Mouse (Mus musculus) spleen, embryonic (tissue): Measurements from ENCODE around the gene Ceacam19.

Experiments
- CTCF ChIA-PET: fragments of 350-600 bp; sonication (Branson Sonifier 250); formaldehyde crosslinking; loops from one replicate; lab custom pipeline; 2022; lab: Charles Lee

The Ceacam19 gene

GRCm38 (mm10) chr7:19889881-19890280 is 2.1 kb upstream of the Ceacam19 start:
- CTCF ChIA-PET: interaction anchor here (0.6 to 1.4 kb wide), 3 partner anchors 9 to 42 kb away, joined by 3 to 7 read pairs (median 3); no protein-coding TSS in a partner anchor

DNA sequence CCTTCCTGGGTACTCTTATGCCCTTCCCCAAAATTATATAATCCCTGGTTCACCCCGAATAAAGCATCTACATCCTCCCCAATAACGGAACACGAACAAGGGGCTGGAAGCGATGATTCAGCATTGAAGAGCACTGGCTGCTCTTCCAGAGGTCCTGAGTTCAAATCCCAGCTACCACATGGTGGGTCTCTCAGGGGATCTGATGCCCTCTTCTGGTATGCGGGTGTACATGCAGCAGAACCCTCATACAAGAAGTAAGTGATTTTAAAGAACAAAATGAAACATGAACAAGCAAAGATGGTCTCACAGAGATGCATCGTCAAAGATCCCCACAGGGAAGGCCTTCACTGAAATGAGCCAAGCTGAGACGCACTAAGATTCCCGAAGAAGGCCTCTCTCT is 7.0 kb downstream of the Ceacam19 start:
- CTCF ChIA-PET: interaction anchor here (0.7 to 1.3 kb wide), 2 partner anchors 9 to 476 kb away, joined by 3 read pairs; no protein-coding TSS in a partner anchor

DNA sequence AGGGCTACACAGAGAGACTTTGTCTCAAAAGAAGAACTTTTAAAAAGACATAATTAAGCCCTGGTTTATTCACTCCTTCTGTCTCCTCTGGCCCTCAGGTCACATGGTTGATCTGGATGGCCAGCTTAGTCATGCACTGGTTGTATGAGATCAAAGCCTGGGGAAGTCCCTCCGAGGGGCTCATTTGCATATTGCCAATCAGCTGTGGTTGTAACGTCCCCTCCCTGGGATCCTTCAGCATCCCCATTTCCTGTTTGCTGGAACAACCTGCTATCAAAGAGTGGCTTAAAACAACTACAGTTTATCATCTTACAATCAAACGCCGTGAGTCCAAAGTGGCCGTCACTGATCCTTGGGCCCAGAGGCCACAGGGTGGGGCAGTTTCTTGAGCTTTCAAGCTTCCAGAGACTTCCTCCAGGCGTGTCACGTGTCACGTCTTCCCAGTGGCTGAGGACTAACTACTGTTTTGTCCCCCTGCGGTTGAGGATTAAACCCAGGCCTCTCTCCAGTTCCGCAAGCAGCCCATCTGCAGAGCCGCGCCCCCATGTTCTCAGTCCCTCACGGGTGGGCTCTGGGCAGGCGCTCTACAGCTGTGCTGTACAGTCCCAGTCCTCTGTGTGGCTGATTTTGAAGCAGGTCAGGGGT is 10.9 kb downstream of the Ceacam19 start:
- CTCF ChIA-PET: interaction anchor here (0.5 to 1.6 kb wide), 3 partner anchors 9 to 36 kb away, joined by 3 to 12 read pairs (median 3); no protein-coding TSS in a partner anchor

- CTCF ChIA-PET: interaction anchor here (0.5 to 1.6 kb wide), 6 partner anchors 9 to 902 kb away, joined by 3 to 12 read pairs (median 3); no protein-coding TSS in a partner anchor
Measured at GRCm38 (mm10) chr7:19875948-19876682, 11.7 kb downstream of the Ceacam19 start.

DNA sequence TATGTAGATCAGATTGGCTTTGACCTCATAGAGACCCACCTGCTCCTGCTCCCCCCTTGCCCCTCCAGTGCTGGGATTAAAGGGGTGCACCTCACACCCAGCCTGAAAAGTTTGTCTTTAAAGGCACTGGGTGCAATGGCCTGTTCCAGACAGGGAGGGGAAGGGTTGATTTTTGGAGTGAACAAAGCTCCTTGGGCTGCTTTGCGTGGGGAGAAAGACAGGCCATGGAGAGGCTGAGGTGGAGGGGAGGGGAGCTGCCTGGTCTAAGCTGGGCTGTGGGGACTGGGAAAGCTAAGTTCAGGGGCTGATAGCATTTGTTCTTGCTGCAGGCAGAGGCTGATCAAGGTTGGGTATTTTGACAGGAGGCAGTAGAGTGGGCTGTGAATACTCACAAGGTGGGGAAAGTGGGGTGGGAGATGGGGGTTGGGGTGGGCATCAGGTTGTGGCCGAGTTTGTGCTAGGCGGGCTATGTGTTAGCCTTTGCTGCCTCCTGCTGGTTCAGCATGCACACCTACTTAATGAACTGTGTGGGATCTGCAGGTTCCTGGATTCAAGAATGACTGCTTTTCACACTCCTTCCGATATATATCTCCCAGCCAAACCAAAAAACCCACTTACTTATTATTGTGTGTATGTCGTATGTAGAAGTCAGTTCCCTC is 15.7 kb downstream of the Ceacam19 start:
- CTCF ChIA-PET: interaction anchor here (0.7 to 1.6 kb wide), 5 partner anchors 60 to 361 kb away, joined by 3 to 12 read pairs (median 4); partner anchors contain the start of gene Cblc

DNA sequence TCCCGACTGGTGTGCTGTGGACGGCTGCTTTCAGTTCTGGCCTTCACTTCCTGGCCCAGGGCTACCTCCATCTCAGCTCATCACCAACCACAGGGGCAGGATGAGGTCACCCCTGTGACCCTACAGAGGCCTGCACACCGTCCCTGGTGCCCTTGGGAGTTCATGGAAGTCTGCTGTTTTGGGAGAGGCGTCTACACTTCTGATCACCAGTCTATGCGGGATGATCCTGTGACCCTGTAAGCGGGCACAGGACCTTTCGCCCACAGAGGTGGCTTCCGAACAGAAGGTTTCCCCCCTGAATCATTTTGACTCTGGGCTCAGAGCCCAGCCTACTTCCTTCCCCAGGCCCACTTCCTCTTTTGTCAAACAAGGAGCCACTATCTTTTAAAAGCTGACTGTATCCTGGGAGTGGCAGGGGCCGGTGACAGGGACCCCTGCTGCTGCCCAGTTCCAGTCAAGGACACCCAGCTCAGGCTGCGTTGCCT is 16.6 kb downstream of the Ceacam19 start:
- CTCF ChIA-PET: interaction anchor here (0.9 kb wide), 1 partner anchor 73 kb away, joined by 3 read pairs; no protein-coding TSS in a partner anchor

DNA sequence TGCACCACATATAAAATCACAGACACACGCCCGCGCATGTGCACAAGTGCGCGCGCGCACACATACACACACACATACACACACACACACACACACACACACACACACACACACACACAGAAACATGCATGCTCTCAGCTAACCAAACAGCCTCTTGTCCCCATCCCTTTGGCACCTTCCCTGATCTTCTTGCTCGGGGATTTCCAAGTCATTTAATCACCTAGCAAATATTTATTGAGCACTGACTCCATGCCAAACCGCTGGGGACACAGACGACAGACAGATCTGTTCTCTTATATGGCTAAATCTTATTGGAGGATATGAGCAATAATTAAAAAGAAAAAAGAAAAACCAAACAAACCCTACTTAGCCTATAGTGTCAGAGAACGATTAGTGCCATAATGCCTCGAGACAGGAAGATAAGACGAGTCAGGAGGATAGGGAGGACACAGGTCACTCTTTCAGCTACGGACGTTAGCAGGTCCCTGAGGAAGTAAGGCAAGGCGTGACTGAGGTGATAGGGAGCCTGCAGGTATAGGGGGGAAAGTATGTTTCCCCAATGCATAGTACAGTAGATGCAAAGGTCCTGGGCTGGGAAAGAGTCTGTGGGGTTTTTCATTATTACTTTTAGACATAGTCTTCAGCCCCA is 19.9 kb downstream of the Ceacam19 start:
- CTCF ChIA-PET: interaction anchor here (1.2 kb wide), 1 partner anchor 8 kb away, joined by 3 read pairs; no protein-coding TSS in a partner anchor

DNA sequence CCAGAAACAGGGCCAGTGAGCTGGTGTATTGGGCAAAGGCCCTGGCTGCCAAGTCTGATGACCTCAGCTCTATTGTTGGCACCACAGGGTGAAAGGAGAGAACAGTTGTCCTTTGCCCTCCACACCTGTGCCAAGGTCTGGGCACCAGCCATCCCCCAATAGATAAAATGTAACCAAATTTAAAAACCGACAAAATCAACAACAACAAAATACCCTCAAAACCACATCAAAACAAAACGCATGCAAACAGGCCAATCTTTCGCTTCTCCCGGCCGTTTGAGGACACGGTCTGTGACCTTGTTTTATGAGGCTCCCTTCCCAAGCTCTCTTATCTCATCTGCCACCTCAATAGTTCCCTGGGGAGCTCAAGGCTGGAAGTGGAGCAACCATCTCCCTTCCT is 21.3 kb downstream of the Ceacam19 start:
- CTCF ChIA-PET: no interaction called here

DNA sequence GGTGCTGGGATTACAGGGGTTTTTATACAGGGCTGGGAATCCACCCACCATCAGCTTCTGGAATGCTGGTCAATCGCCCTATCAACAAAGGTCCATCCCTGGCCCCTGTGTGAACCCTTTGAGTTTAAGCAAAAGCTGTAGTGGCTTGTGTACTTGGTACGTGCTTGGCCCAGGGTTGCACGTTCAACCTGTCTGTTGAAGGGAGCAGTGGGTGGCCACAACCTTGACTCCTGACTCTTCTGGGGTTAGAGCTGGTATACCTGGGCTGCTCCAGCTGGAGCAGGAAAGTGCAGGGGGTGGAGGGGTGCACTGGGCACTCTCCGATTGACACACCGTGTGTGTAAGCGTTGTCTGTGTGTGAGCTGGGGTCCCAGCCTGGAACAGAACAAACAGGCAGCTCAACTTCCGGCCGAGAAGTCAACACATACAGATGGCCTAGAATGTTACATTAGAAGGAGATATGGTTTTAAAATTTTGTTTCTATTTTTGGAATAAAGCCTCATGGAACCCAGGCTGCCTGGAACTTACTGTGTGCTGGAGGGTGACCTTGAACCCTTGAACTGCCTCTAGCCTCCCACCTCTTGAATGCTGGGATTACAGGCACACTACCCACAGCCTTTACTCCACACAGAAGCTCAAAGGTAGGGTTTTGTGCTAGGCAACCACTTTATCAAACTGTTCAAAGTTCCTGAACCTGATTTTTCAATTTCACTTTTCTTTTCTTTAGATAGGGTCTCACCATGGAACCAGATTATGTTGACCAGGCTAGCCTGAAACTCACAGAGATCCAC is 22.3 kb downstream of the Ceacam19 start:
- CTCF ChIA-PET: interaction anchor here (0.6 kb wide), 1 partner anchor 704 kb away, joined by 3 read pairs; no protein-coding TSS in a partner anchor

DNA sequence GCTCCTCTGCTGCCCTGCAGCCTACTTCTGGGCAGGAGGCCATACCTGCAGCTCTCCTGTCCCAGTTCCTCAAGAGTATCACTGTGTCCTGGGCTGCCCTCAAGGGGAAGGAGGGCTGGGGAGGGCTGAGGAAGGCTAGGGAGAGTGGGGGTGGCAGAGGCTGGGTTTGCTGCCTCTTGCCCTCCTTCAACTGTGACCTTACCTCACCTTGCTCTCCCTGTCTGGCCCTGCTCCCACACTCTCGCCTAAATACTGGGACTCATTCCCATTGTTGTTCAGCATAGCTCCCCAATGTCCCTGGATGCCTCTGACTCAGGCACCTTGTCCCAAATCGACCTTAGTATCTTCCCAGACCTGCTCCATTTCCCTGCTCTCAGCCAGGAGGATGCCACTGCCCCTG is 23.5 kb downstream of the Ceacam19 start:
- CTCF ChIA-PET: no interaction called here

GRCm38 (mm10) chr7:19861199-19861598 is 26.6 kb downstream of the Ceacam19 start, which contains the start of gene Ceacam16:
Gene Ceacam16, minus strand, starts transcription at chr7:19861299.
- CTCF ChIA-PET: interaction anchor here (0.7 kb wide), 1 partner anchor 150 kb away, joined by 3 read pairs; no protein-coding TSS in a partner anchor

- CTCF ChIA-PET: interaction anchor here (0.5 to 0.6 kb wide), 3 partner anchors 10 to 68 kb away, joined by 5 to 6 read pairs (median 5); no protein-coding TSS in a partner anchor
Measured at GRCm38 (mm10) chr7:19859740-19860139, 28.0 kb downstream of the Ceacam19 start.

DNA sequence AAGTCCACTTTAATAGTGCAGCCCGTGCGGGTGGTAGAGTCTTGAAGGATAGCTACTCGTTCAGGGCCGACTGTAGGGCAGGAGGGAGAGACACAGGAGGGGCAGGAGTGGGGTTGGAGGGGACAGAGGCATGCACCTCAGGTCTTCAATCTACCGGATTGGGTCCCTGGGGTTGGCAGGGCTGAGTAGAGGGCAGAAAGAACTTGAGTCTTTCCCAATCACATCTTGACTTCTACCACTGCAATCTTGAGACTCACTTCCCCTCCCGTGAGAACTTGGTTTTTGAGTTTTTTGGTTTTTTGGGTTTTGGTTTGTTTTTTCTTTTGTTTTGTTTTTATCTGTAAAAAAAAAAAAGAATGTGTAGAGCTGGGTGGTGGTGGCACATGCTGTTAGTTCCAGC is 31.5 kb downstream of the Ceacam19 start:
- CTCF ChIA-PET: no interaction called here

- CTCF ChIA-PET: no interaction called here
Measured at GRCm38 (mm10) chr7:19855663-19856062, 32.1 kb downstream of the Ceacam19 start.

- CTCF ChIA-PET: interaction anchor here (0.6 kb wide), 1 partner anchor 68 kb away, joined by 4 read pairs; no protein-coding TSS in a partner anchor
Measured at GRCm38 (mm10) chr7:19853526-19853925, 34.2 kb downstream of the Ceacam19 start.

- CTCF ChIA-PET: interaction anchor here (0.6 to 1.0 kb wide), 2 partner anchors 48 to 51 kb away, joined by 6 read pairs; no protein-coding TSS in a partner anchor
Measured at GRCm38 (mm10) chr7:19851858-19852570, 35.8 kb downstream of the Ceacam19 start, which contains the start of gene Gm19345. Gene Gm19345, plus strand, starts transcription at chr7:19852003.

GRCm38 (mm10) chr7:19844521-19845171 is 43.1 kb downstream of the Ceacam19 start:
- CTCF ChIA-PET: interaction anchor here (0.6 to 2.7 kb wide), 7 partner anchors 30 to 145 kb away, joined by 3 to 41 read pairs (median 6); partner anchors contain the start of gene Cblc

GRCm38 (mm10) chr7:19843561-19843960 is 44.2 kb downstream of the Ceacam19 start:
- CTCF ChIA-PET: interaction anchor here (0.6 to 2.7 kb wide), 4 partner anchors 31 to 53 kb away, joined by 3 to 41 read pairs (median 4); no protein-coding TSS in a partner anchor
